Mouse (Mus musculus): ENCODE results near the gene Dcps.

DNA sequence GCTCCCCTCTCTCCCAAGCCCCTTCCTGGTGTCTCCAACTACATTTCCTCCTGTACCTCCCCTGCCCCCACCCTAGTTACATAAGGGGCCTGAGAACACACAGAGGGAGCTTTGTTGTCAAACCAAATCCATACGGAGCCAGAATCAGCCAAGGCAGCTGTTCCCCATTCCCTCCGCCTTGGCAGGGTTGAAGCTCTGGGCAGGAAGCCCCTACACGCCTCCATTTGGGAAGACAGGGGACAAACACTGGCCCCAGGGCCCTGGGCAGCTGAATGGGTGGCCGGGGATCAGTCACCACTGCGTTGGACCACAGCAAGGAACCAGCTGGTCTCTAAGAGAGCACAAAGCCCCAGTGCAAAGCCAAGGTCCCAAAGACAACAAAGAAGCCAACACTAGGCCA is 66.9 kb downstream of the Dcps start:
- TF ChIP-seq CTCF (IDR thresholded peaks at IDR 0.05; ENCODE audit: low read depth) (no peak), EP300 (IDR thresholded peaks at IDR 0.05; ENCODE audit: low read depth) (no peak)
